Mouse (Mus musculus): ENCODE measurements around the gene Hapln1.

- TF ChIP-seq CTCF (IDR thresholded peaks at IDR 0.05; ENCODE audit: borderline replicate concordance, extremely low read depth, insufficient read depth, insufficient read length) (peak; percentile 46), POLR2A (IDR thresholded peaks at IDR 0.05; ENCODE audit: borderline replicate concordance, extremely low read depth, insufficient read depth, insufficient read length, poor library complexity, severe bottlenecking) (no peak)
Observed at GRCm38 (mm10) chr13:89539205-89539886, at the start of gene Hapln1.

Measured in brain, embryonic 14.5 days (tissue).